Mouse (Mus musculus) fat pad, adult 2 months (tissue): ENCODE data around the gene Plekhh3.
"Not testable (repeated sequence)": the region's sequence is repeated elsewhere in the genome, so short reads cannot be mapped to it uniquely, and the experiment has no call there.

Experiments
- DNase-seq: peaks from one replicate; pipeline ENCODE4 v3.0.0-alpha.2; 2011; ENCODE audit warnings: low read depth, low spot score; ENCODE audit errors: extremely low read depth

Gene Plekhh3

DNA sequence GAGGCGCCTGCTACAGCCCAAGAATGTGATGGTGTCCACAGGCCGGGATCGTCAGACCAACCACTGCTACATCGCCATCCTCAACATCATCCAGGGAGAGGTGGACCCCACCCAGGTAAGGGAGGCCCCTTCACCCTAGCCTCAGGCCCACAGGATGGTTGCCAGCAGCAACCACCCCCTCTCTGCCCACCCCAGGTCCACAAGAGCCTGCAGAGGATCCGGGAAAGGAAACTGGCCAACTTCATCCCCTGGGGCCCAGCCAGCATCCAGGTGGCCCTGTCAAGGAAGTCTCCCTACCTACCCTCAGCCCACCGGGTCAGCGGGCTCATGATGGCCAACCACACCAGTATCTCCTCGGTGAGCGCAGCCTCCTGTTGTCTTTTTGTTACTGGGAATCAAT is 46.1 kb downstream of the Plekhh3 start:
- DNase-seq = not testable (repeated sequence)

DNA sequence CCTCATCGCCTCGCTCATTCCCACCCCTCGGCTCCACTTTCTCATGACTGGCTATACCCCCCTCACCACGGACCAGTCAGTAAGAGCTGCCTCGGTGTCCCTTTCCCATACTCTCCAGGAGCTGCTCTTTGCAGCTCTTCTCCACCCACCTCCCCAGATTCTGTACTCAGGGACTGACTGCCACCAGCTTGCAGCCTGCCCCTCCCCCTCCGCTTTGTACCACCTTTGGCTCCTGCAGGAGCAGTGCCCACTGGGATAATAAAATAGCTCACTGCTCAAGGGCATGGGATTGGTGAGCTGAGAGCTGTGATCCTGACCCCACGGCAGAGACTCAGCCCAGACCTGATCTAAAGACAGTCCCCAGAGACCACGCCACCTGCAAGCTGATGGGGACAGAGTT is 46.7 kb downstream of the Plekhh3 start:
- not testable (repeated sequence) for DNase-seq

DNA sequence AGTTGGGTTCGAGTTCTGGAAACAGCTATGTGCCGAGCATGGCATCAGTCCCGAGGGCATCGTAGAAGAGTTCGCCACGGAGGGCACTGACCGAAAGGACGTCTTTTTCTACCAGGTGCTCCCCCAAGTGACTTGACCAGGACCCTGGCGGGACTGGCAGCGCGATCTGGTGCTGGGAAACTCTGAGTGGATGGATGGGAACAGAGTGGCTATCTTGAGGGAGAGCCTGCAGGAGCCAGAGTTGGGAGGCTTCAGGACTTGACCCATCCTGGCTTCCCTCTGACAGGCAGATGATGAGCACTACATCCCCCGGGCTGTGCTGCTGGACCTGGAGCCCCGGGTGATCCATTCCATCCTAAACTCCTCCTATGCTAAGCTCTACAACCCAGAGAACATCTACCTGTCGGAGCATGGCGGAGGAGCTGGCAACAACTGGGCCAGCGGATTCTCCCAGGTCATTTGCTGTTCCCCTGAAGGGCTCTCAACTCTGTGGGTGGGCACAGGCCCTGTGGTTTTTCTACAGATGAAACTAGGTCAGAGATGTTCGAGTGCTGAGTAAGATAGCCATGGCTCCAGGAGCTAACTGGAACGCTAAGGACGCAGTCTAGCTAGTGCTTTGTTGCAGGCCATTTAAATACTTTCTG is 50.5 kb downstream of the Plekhh3 start:
- no peak for DNase-seq

DNA sequence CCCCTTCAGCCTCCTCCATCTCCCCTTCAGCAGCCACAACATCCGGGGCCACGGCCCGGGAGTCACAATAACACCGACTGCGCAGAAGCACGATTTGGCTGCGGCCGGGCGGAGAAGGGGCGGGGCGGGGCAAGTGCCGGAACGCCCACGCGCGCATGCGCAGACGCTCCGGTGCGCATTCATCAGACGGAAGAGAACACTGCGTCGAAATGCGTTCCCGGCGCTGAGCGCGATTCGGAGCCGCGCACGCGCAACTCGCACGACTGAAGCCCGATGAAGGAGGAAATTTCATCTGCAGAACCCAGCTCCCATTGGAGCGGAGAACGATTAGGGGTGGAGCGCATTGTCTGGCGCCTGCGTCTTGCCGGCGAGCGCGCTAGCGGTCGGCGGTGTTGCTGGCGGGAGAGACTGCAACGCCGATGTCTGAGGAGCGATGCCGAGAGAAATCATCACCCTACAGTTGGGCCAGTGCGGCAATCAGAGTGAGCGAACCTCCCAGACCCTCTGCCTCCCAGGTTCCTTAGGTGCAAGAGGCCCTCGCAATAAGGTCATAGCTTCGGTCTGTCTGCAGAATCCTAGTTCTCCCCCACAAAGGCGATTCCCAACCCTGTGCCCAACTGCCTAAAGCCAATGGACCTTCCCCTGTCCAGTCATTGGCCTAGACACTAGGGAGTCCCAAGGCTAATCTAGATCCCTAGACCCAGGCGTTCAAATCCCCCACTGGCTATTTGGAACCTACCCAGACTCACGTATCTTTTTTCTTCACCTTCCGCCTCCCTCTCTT is 51.2 kb downstream of the Plekhh3 start, which contains the start of the genes Retreg3 and Tubg1:
TSS of gene Retreg3 (minus strand) at position 133 of the 784 bp plus-strand sequence.
TSS of gene Tubg1 (plus strand) at position 178 of the 784 bp plus-strand sequence.
- peak; percentile 83 for DNase-seq

- no peak for DNase-seq
Observed at GRCm38 (mm10) chr11:101119131-101119760, 51.9 kb downstream of the Plekhh3 start.

DNA sequence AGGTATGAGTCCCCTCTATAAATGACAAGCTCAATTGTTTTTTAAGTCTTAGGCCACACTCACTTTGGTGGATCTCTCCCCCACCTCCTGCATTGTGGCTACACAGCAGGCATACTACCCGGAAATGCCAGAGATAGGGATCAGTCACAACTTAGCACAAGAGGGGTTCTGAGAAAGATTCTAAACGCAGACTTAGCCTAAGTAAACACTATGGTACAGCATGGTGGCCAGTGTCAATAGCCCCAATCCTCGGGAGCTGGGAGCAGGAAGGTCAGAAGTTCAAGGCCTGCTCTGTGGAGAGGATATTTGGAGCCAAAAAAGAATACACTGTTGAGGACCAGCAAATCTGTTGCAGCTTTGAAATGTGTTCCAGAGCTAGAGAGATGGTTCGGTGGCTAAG is 53.0 kb downstream of the Plekhh3 start:
- DNase-seq = no peak

DNA sequence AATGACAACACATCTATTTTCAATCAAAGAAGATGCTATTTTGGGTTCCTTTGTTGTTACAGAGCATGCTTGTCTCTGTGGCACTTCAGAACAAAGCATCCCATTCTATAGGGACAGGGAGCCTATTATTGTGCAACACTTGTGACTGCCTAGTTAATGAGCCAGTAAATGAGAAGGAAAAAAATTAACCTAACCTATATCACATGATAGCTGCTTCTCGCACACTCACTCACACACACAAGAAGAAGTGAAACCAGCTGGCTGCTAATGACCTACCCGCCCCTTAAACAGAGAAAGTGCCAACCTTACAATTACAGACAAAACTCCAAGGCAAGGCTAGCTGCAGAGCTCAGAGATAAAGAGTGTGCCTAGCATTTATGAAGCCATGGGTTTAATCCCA is 55.6 kb downstream of the Plekhh3 start:
- DNase-seq = no peak
